Mouse (Mus musculus) cortical plate, adult 2 months (tissue): Measurements from ENCODE around the gene Tmem132d. TPM values are rescaled to one million over a fixed set of nuclear protein-coding genes. Genes with fewer than 3 reads are reported as not detected.
"Not testable (repeated sequence)": the region's sequence is repeated elsewhere in the genome, so short reads cannot be mapped to it uniquely, and the experiment has no call there.

ENCODE experiments used
- H3K27ac ChIP-seq: fragments of 200-500 bp; 2 replicates; pipeline ENCODE4 v1.5.1; 2012; ENCODE audit warnings: low read length, control low read depth, inconsistent platforms; ENCODE audit not compliant: insufficient read depth
- H3K4me1 ChIP-seq: fragments of 200-500 bp; 2 replicates; pipeline ENCODE4 v1.6.1; 2011; ENCODE audit warnings: low read length; ENCODE audit not compliant: control insufficient read depth, insufficient read depth
- H3K4me3 ChIP-seq: fragments of 200-500 bp; 2 replicates; pipeline ENCODE4 v1.5.1; 2011; ENCODE audit warnings: mild to moderate bottlenecking, low read length, control low read depth; ENCODE audit not compliant: insufficient read depth
- CTCF ChIP-seq: fragments of 200-500 bp; IDR thresholded peaks from 2 replicates; pipeline ENCODE4 v1.5.1; 2011; ENCODE audit warnings: mild to moderate bottlenecking, control low read depth, low read length; ENCODE audit not compliant: insufficient read depth; ENCODE audit errors: extremely low read depth
- POLR2A ChIP-seq: fragments of 200-500 bp; IDR thresholded peaks from 2 replicates; pipeline ENCODE4 v1.6.1; 2011; ENCODE audit warnings: mild to moderate bottlenecking, low read length, control low read depth; ENCODE audit not compliant: insufficient read depth; ENCODE audit errors: extremely low read depth
- polyA plus RNA-seq: library from polyadenylated mRNA; depleted of rRNA; stranded (reverse); fragments of >200 nt; gene quantifications from 2 replicates; pipeline ENCODE4 v1.2.3, GENCODE M21; 2012

Gene Tmem132d
- polyA plus RNA-seq, 1 experiment = 27.6 TPM

DNA sequence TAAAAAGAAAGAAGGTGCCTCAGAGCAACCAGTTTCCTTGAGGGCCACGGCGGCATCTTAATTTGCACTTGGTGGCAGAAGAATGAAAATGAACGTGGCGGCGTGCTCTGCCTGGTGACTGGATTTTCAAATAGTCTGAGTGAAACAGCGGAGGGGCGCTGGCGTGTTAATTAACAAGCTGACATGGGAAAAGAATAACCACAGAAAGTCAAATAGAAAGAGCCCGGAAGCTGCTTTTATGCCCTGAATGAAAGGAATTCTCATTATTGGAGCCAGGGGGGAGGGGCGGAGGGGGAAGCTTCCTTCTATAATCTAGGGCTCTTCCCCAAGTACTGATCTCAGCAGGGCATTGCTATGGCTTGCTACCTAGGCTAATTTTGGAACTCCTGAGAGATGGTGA, 456.2 kb downstream of the Tmem132d start:
- H3K27ac ChIP-seq = no peak overlapping the region
- H3K4me3 ChIP-seq = no peak overlapping the region

DNA sequence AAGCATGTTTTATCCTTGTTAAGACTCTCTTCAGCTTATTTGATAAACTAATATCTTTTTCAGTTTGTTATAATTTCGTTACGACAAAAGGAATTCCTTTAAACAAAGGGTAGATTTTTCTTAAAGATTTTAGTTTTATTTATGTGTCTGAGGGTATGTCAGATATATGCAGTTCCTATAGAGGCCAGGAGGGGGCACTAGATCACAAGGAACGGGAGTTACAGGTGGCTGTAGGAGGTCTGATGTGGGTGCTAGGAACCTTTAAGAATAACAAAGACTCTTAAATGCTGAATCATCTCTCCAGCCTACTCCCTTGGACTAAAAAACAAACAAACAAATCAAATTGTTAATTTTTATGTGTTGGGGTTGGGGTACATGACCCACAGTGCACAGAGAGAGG, 467.2 kb downstream of the Tmem132d start:
- H3K4me3 ChIP-seq = no peak overlapping the region
- H3K27ac ChIP-seq = no peak overlapping the region
- TF ChIP-seq CTCF (no peak), POLR2A (no peak)

More for the DNA sequence above, 456.2 kb downstream of the Tmem132d start:
- no peak for TF ChIP-seq POLR2A
- H3K4me1 ChIP-seq = no peaks in the 10 kb centered on the region

DNA sequence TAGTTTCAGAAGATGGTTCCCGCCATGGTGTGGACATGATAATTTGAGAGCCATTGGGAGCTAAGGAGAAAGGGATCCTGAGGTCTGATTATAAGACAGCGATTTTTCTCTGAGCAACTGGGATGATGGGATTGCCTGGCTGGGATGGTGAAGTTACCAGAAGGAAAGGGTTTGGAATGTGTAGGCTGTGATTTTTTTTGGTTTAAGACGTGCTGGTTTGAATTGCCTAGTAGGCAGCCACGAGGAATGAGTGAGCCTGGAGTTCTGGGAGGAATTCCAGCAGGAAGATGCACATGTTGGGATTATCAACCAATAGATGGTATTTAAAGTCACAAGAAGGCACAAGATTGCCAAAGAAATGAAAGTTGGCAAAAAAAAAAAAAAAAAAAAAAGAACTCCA, 470.2 kb downstream of the Tmem132d start:
- H3K27ac ChIP-seq = no peak overlapping the region
- no peak overlapping the region for H3K4me3 ChIP-seq
- peaks cover 3% of the 10 kb centered on the region; the same call in 1 of the 2 replicates for H3K4me1 ChIP-seq
- no peak for TF ChIP-seq POLR2A

More for the DNA sequence above, 467.2 kb downstream of the Tmem132d start:
- H3K4me1 ChIP-seq = peaks cover 2% of the 10 kb centered on the region; the same call in 1 of the 2 replicates

DNA sequence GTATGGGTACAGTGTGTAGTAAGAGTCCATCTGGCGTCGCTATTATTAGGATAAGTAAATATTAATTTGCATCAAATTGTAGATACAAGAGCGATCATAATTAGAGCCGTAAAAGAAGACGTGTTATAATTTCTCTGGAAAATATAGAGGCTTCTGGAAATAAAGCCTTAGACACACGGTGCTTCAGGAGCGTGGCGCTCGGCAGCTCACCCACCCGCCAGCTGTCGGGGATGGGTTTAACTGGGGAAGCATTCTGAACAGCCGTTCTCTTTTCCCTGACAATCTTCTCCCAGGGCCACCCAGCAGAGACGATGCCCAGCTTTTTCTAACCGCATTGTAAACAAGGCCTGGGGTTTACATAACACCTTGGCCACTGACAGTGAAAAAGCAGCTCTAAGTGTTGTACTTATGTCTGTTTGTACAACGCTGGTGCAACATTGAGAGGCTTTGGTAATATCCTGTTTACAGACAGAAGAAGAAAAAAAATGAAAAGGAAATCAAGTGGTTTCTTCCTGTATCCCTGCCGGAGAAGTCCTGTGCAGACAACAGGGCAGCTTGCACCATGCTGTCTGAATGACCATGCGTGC, 476.3 kb downstream of the Tmem132d start:
- no peak for TF ChIP-seq POLR2A
- TF ChIP-seq CTCF = no peak
- Histone ChIP-seq H3K4me3 (no peak overlapping the region), H3K27ac (peak overlapping the region; percentile 72; the same call in 1 of the 2 replicates), H3K4me1 (peaks cover 8% of the 10 kb centered on the region)

DNA sequence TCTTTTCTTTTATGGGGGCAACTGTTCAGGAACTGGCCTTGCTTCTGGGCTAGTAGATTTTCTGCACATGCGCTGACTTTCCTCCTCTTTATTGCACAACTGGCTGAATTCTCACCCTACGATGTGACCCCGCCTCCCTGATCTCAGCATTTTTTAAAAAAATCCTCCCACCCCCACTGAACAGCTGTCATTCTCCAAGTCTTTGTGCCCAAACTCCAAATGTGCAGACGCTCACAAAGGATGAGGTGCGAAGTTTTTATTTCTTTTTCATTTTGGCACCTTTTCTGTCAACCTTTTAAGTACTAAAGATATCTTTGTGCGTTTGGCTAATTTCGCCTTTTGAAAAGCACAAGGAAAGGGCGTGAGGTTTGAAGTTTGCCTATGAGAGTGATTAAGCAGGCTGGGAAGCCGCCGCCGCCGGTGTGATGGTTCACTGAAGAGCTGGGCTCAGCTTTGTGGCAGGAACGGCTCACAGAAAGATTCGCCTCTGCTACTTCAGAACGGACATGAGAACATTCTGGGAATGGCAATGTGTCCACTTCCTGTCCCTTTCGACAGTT, 478.6 kb downstream of the Tmem132d start:
- Histone ChIP-seq H3K4me1 (peaks cover 8% of the 10 kb centered on the region), H3K4me3 (no peak overlapping the region), H3K27ac (no peak overlapping the region)
- no peak for TF ChIP-seq POLR2A
- no peak for TF ChIP-seq CTCF

DNA sequence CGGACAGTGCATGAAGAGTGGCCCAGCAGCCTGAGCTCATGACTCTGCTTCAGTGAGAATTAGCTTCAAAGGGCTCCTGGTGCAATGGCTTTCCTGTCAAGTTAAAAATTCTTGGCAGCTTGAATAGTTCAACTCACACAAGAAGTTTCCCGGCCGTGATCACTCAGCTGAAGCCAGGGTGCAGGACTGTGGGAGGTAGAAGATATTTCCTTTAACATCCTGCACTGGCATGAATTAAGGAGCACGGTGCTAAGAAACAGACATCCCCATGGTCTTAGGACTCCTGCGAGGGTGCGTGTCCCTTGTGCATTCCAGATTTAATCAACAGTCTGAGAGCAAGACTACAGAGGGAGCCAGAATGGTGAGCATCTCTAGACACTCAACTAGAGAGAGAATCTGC, 480.1 kb downstream of the Tmem132d start:
- peaks cover 8% of the 10 kb centered on the region for H3K4me1 ChIP-seq
- H3K27ac ChIP-seq = no peak overlapping the region
- H3K4me3 ChIP-seq = no peak overlapping the region
- TF ChIP-seq CTCF (no peak), POLR2A (no peak)

DNA sequence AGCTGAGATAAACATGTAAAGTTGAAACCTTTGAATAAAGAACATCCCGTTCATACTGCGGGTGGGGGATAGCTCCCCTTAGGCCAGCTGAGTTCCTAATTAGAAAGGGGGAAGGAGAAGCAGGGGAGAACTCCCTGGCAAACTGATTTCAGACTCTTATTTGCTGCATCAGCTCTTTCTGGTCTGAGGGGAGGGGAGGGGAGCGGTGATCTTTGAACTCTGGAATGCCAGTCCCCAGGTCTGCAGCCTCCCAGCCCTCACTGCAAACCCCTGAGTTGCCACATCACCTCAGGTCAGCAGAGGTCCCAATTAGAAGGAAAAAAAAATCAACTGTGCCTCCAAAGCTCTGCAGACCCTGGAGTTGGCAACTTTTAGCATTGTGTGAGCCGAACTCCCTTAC, 482.3 kb downstream of the Tmem132d start:
- H3K27ac ChIP-seq = no peak overlapping the region
- no peak for TF ChIP-seq POLR2A
- no peak for TF ChIP-seq CTCF
- no peak overlapping the region for H3K4me3 ChIP-seq
- H3K4me1 ChIP-seq = peaks cover 1% of the 10 kb centered on the region

DNA sequence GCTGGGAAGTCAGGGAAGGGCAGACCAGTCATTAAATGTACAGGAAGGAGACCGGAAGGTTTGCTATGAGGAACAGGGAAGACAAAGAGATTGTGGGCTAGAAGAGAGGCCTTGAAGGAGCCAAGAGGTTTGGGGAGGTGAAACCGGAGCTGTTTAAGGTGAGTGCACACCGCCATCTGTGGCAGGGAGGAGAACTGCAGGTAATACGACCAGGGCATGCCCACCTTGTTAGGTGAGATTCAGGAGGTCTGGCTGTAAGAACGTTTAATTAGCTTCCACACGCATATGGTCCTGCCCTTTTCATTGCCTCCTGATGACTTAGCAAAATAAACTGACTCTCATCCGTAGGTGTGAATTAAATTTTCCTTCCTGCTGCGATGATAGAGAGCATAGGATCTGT, 485.6 kb downstream of the Tmem132d start:
- Histone ChIP-seq H3K4me1 (no peaks in the 10 kb centered on the region; the same call in 1 of the 2 replicates), H3K27ac (no peak overlapping the region), H3K4me3 (no peak overlapping the region)
- no peak for TF ChIP-seq POLR2A
- TF ChIP-seq CTCF = peak; percentile 49

DNA sequence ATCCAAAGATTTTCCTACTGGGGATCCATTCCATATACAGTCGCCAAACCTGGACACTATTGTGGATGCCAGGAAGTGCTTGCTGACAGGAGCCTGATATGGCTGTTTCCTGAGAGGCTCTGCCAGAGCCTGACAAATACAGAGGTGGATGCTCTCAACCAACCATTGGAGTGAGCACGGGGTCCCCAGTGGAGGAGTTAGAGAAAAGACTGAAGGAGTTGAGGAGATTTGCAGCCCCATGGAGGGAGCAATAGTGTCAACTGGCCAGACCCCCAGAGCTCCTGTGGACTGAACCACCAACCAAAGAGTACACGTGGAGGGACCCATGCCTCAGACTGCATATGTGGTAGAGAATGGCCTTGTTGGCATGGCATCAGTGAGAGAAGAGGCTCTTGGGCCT, 490.7 kb downstream of the Tmem132d start:
- H3K27ac ChIP-seq, H3K4me1 ChIP-seq, H3K4me3 ChIP-seq: not testable (repeated sequence)

DNA sequence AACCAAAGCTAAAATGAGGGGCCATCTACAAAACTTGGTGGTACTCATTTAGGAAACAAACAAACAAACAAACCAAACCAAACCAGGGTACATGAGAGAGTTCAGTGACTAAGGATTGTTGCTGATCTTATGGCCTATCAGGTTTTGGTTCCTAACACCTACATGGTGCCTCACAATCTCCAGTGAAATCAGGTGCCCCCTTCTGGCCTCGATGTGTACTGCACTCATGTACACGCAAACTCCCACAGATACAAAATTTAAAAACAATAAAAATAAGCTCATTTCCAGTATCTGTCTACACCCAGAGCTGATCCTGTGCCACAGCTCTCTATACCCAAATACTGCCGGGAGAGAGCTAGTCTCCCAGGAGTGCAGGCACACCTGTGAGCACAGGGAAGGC, 495.0 kb downstream of the Tmem132d start:
- no peak overlapping the region for H3K27ac ChIP-seq
- no peak for TF ChIP-seq POLR2A
- H3K4me1 ChIP-seq = no peaks in the 10 kb centered on the region
- H3K4me3 ChIP-seq = no peak overlapping the region
